Mouse (Mus musculus): Measurements from ENCODE around the gene Chd2. TPM values are rescaled to one million over a fixed set of nuclear protein-coding genes. Genes with fewer than 3 reads are reported as not detected.

The Chd2 gene
- polyA plus RNA-seq, 1 experiment from 2014 or later, result 47.8 TPM

DNA sequence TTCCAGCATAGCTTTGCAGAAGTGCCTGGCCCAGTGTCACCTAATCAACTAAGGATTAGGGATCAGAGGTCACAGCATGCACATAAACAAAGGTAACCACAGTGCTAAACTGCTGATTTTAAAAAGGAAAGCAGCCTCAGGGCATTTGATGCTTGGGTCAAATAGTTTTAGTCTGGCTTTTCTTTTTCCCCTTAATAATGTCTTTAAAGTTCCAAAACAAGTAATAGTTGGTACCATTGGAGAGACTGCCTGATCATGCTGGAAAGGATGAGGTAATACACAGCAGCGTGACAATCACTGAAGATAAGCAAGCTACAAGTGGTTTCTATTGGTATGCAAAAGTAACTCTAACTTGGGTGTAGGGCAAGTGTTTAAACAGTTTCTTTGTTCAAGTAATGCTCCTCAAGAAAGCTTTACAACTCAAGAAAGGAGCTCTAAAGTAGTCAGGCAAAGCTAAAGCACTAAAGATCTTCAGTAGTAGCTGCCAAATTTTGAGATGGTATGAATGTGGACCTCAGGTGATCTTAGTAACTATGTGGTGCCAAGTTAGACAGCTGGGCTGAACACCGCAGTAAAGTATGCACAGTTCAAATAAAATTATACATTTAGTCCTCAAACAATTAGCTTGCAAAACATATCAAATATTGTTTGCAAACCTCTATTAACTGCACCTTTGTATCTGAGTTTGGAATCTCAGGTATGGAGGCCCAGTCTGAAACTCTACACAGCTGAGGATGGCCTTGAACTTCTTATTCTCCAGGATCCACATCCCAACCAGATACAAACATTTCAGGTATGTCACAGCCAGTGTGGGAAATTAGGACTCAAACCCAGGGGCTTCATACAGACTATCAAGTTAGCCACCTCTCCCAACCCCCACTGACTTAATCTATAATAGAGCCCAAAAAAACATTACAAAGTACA is 6.4 kb downstream of the Chd2 start:
- Histone ChIP-seq H3K27me3 (ENCODE audit: control insufficient read depth, insufficient read depth, low read length) (no peaks in the 10 kb centered on the region), H3K36me3 (replicated peaks; ENCODE audit: control insufficient read depth, insufficient read depth, low read depth, low read length) (no peaks in the 10 kb centered on the region), H3K4me2 (ENCODE audit: low read depth, low read length) (no peak overlapping the region), H3K9me3 (replicated peaks; ENCODE audit: control insufficient read depth, low read length) (no peaks in the 10 kb centered on the region), H3K27ac (replicated peaks; ENCODE audit: low read depth, low read length) (no peak overlapping the region), H3K4me3 (ENCODE audit: low read depth, low read length) (no peak overlapping the region), H3K4me1 (ENCODE audit: control insufficient read depth, insufficient read depth, low read length) (no peaks in the 10 kb centered on the region), H3K9ac (replicated peaks; ENCODE audit: low read length) (no peak overlapping the region)
- DNase-seq (ENCODE audit: low spot score), result no peak
- WGBS, result 81% methylated on average over 2 of the region's 2 CpGs
- no peak for ATAC-seq (replicated peaks; ENCODE audit: insufficient number of reproducible peaks, low FRiP score, low TSS enrichment, low read depth)

DNA sequence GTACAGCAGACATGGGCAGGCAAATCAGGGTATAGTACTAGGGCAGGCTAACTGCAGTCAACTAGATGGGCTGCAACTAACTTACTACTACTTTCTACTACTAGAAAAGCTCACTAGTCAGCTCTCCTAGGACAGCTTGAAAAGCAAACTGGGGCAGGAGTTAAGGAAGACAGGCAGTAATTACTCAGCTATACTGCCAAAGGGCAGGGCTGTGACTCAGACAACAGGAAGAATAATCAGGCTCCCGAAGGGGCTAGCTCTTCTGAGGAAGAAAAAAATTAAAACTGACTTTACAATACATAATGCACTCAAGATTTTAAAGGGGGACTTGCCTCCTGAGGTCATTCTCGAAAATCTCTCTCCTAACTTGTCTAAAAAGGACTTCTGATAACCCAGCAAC is 8.2 kb downstream of the Chd2 start:
- H3K36me3 ChIP-seq (replicated peaks; ENCODE audit: control insufficient read depth, insufficient read depth, low read depth, low read length), result no peaks in the 10 kb centered on the region
- ATAC-seq (replicated peaks; ENCODE audit: insufficient number of reproducible peaks, low FRiP score, low TSS enrichment, low read depth) (no peak), DNase-seq (ENCODE audit: low spot score) (no peak)
- H3K4me1 ChIP-seq (ENCODE audit: control insufficient read depth, insufficient read depth, low read length), result no peaks in the 10 kb centered on the region
- H3K27me3 ChIP-seq (ENCODE audit: control insufficient read depth, insufficient read depth, low read length), result no peaks in the 10 kb centered on the region
- H3K9ac ChIP-seq (replicated peaks; ENCODE audit: low read length), result no peak overlapping the region
- no peak overlapping the region for H3K27ac ChIP-seq (replicated peaks; ENCODE audit: low read depth, low read length)
- H3K4me3 ChIP-seq (ENCODE audit: low read depth, low read length), result no peak overlapping the region
- WGBS, result 66% methylated on average over 2 of the region's 2 CpGs
- H3K9me3 ChIP-seq (replicated peaks; ENCODE audit: control insufficient read depth, low read length), result no peaks in the 10 kb centered on the region
- H3K4me2 ChIP-seq (ENCODE audit: low read depth, low read length), result no peak overlapping the region

- Histone ChIP-seq H3K4me2 (ENCODE audit: low read depth, low read length) (no peak overlapping the region), H3K4me1 (ENCODE audit: control insufficient read depth, insufficient read depth, low read length) (no peaks in the 10 kb centered on the region), H3K27ac (replicated peaks; ENCODE audit: low read depth, low read length) (no peak overlapping the region), H3K36me3 (replicated peaks; ENCODE audit: control insufficient read depth, insufficient read depth, low read depth, low read length) (no peaks in the 10 kb centered on the region), H3K4me3 (ENCODE audit: low read depth, low read length) (no peak overlapping the region), H3K9ac (replicated peaks; ENCODE audit: low read length) (no peak overlapping the region), H3K9me3 (replicated peaks; ENCODE audit: control insufficient read depth, low read length) (no peaks in the 10 kb centered on the region), H3K27me3 (ENCODE audit: control insufficient read depth, insufficient read depth, low read length) (no peaks in the 10 kb centered on the region)
- 79% methylated on average over 3 of the region's 3 CpGs for WGBS
- DNase-seq (ENCODE audit: low spot score), result no peak
- no peak for ATAC-seq (replicated peaks; ENCODE audit: insufficient number of reproducible peaks, low FRiP score, low TSS enrichment, low read depth)
Observed at GRCm38 (mm10) chr7:73532916-73533315, 8.7 kb downstream of the Chd2 start.

DNA sequence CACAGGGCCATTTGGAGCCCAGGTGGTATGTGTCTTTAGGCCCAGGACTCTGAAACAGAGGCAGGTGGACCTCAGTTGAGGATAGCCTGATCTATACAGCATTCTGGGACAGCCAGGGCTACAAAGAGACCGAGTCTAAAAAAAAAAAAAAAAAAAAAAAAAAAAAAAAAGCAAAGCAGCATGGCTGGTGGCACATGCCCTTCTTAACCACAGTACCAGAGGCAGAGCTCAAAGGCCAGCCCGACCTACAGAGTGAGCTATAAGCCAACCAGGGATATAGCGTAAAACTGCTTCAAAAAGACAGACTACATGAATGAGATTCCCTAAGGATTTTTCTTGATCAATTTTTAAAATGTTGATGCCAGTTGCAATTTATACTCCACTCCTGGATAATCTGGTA is 9.5 kb downstream of the Chd2 start:
- DNase-seq (ENCODE audit: low spot score), result no peak
- Histone ChIP-seq H3K9ac (replicated peaks; ENCODE audit: low read length) (no peak overlapping the region), H3K9me3 (replicated peaks; ENCODE audit: control insufficient read depth, low read length) (no peaks in the 10 kb centered on the region), H3K27me3 (ENCODE audit: control insufficient read depth, insufficient read depth, low read length) (no peaks in the 10 kb centered on the region), H3K27ac (replicated peaks; ENCODE audit: low read depth, low read length) (no peak overlapping the region), H3K4me1 (ENCODE audit: control insufficient read depth, insufficient read depth, low read length) (no peaks in the 10 kb centered on the region), H3K4me3 (ENCODE audit: low read depth, low read length) (no peak overlapping the region), H3K36me3 (replicated peaks; ENCODE audit: control insufficient read depth, insufficient read depth, low read depth, low read length) (no peaks in the 10 kb centered on the region), H3K4me2 (ENCODE audit: low read depth, low read length) (no peak overlapping the region)
- WGBS, result 84% methylated on average over 3 of the region's 3 CpGs
- no peak for ATAC-seq (replicated peaks; ENCODE audit: insufficient number of reproducible peaks, low FRiP score, low TSS enrichment, low read depth)

- no peak overlapping the region for H3K4me2 ChIP-seq (ENCODE audit: low read depth, low read length)
- H3K27me3 ChIP-seq (ENCODE audit: control insufficient read depth, insufficient read depth, low read length), result no peaks in the 10 kb centered on the region
- no peak overlapping the region for H3K9ac ChIP-seq (replicated peaks; ENCODE audit: low read length)
- H3K4me3 ChIP-seq (ENCODE audit: low read depth, low read length), result no peak overlapping the region
- H3K4me1 ChIP-seq (ENCODE audit: control insufficient read depth, insufficient read depth, low read length), result no peaks in the 10 kb centered on the region
- no peak overlapping the region for H3K27ac ChIP-seq (replicated peaks; ENCODE audit: low read depth, low read length)
- WGBS, result 80% methylated on average over 7 of the region's 7 CpGs
- H3K36me3 ChIP-seq (replicated peaks; ENCODE audit: control insufficient read depth, insufficient read depth, low read depth, low read length), result no peaks in the 10 kb centered on the region
- no peaks in the 10 kb centered on the region for H3K9me3 ChIP-seq (replicated peaks; ENCODE audit: control insufficient read depth, low read length)
- no peak for ATAC-seq (replicated peaks; ENCODE audit: insufficient number of reproducible peaks, low FRiP score, low TSS enrichment, low read depth)
- no peak for DNase-seq (ENCODE audit: low spot score)
Observed at GRCm38 (mm10) chr7:73531506-73532093, 10.0 kb downstream of the Chd2 start.

DNA sequence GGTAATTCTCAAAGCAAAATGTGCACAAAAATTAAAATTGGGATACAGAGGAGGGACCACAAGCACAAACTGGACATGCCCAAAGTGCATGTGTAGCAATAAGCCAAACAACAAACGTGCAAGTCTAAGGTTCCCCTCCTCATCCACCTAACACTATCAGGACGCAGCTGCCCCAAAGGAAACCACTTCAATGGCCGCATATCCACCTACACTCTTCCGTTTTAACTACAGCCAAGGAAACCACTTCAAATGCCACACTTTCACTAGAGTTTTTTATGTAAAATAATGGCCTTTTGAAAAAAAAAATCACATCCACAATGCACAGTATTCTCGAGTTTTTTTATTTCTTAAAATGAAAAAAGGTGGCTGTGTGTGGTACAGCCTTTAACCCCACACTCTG is 10.8 kb downstream of the Chd2 start:
- WGBS, result 83% methylated on average over 5 of the region's 5 CpGs
- no peak for DNase-seq (ENCODE audit: low spot score)
- Histone ChIP-seq H3K9ac (replicated peaks; ENCODE audit: low read length) (no peak overlapping the region), H3K27ac (replicated peaks; ENCODE audit: low read depth, low read length) (no peak overlapping the region), H3K36me3 (replicated peaks; ENCODE audit: control insufficient read depth, insufficient read depth, low read depth, low read length) (no peaks in the 10 kb centered on the region), H3K4me3 (ENCODE audit: low read depth, low read length) (no peak overlapping the region), H3K9me3 (replicated peaks; ENCODE audit: control insufficient read depth, low read length) (no peaks in the 10 kb centered on the region), H3K4me2 (ENCODE audit: low read depth, low read length) (no peak overlapping the region), H3K4me1 (ENCODE audit: control insufficient read depth, insufficient read depth, low read length) (no peaks in the 10 kb centered on the region), H3K27me3 (ENCODE audit: control insufficient read depth, insufficient read depth, low read length) (no peaks in the 10 kb centered on the region)
- no peak for ATAC-seq (replicated peaks; ENCODE audit: insufficient number of reproducible peaks, low FRiP score, low TSS enrichment, low read depth)

GRCm38 (mm10) chr7:73530164-73530563 is 11.5 kb downstream of the Chd2 start:
- H3K27ac ChIP-seq (replicated peaks; ENCODE audit: low read depth, low read length), result no peak overlapping the region
- H3K4me3 ChIP-seq (ENCODE audit: low read depth, low read length), result no peak overlapping the region
- WGBS, result 94% methylated on average over 5 of the region's 5 CpGs
- H3K4me1 ChIP-seq (ENCODE audit: control insufficient read depth, insufficient read depth, low read length), result no peaks in the 10 kb centered on the region
- no peak overlapping the region for H3K4me2 ChIP-seq (ENCODE audit: low read depth, low read length)
- no peak for DNase-seq (ENCODE audit: low spot score)
- no peak overlapping the region for H3K9ac ChIP-seq (replicated peaks; ENCODE audit: low read length)
- no peaks in the 10 kb centered on the region for H3K27me3 ChIP-seq (ENCODE audit: control insufficient read depth, insufficient read depth, low read length)
- no peaks in the 10 kb centered on the region for H3K36me3 ChIP-seq (replicated peaks; ENCODE audit: control insufficient read depth, insufficient read depth, low read depth, low read length)
- no peaks in the 10 kb centered on the region for H3K9me3 ChIP-seq (replicated peaks; ENCODE audit: control insufficient read depth, low read length)
- no peak for ATAC-seq (replicated peaks; ENCODE audit: insufficient number of reproducible peaks, low FRiP score, low TSS enrichment, low read depth)

- no peaks in the 10 kb centered on the region for H3K9me3 ChIP-seq (replicated peaks; ENCODE audit: control insufficient read depth, low read length)
- no peaks in the 10 kb centered on the region for H3K36me3 ChIP-seq (replicated peaks; ENCODE audit: control insufficient read depth, insufficient read depth, low read depth, low read length)
- DNase-seq (ENCODE audit: low spot score) (no peak), ATAC-seq (replicated peaks; ENCODE audit: insufficient number of reproducible peaks, low FRiP score, low TSS enrichment, low read depth) (no peak)
- no peaks in the 10 kb centered on the region for H3K27me3 ChIP-seq (ENCODE audit: control insufficient read depth, insufficient read depth, low read length)
- H3K4me2 ChIP-seq (ENCODE audit: low read depth, low read length), result no peak overlapping the region
- WGBS, result 90% methylated on average over 6 of the region's 6 CpGs
- no peak overlapping the region for H3K4me3 ChIP-seq (ENCODE audit: low read depth, low read length)
- H3K9ac ChIP-seq (replicated peaks; ENCODE audit: low read length), result no peak overlapping the region
- H3K27ac ChIP-seq (replicated peaks; ENCODE audit: low read depth, low read length), result no peak overlapping the region
- no peaks in the 10 kb centered on the region for H3K4me1 ChIP-seq (ENCODE audit: control insufficient read depth, insufficient read depth, low read length)
Observed at GRCm38 (mm10) chr7:73529261-73529660, 12.4 kb downstream of the Chd2 start.
